Mouse (Mus musculus): ENCODE data around the gene Usp25. TPM values are rescaled to one million over a fixed set of nuclear protein-coding genes. Genes with fewer than 3 reads are reported as not detected.

Usp25 gene
- polyA plus RNA-seq, 1 experiment from 2014 or later = 27.4 TPM

DNA sequence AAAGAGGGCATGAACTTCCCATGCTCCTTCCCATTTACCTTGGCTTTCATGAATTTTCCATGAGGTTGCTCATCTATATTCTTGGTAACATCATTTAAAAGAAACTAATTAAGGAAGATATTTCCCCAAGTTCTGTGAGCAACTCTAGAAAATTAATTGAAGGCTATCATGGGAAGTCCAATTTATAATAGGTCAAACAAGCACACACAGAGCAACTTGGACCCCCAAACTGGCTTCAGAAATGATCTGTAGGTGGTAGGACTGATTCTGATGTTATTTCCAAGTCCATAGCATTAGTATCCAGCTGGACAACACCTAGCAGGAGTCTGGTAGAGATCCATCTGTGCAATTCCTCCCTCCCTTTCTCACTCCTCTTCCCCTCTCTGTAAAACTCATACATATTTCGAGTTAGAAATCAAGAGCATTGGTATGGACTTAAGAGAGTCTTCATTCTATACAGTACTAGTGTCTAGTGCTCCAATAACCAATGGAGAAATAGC lies 139.8 kb downstream of the Usp25 start:
- Histone ChIP-seq H3K9ac (no peak overlapping the region), H3K27ac (no peak overlapping the region), H3K36me3 (no peaks in the 10 kb centered on the region), H3K4me1 (no peaks in the 10 kb centered on the region), H3K4me2 (replicated peaks) (no peak overlapping the region), H3K27me3 (no peaks in the 10 kb centered on the region), H3K9me3 (no peaks in the 10 kb centered on the region), H3K4me3 (no peak overlapping the region)
- no peak for ATAC-seq (ENCODE audit: insufficient number of reproducible peaks, insufficient read depth, low FRiP score, low TSS enrichment)
- 59% methylated on average over 1 of the region's 1 CpGs for WGBS

DNA sequence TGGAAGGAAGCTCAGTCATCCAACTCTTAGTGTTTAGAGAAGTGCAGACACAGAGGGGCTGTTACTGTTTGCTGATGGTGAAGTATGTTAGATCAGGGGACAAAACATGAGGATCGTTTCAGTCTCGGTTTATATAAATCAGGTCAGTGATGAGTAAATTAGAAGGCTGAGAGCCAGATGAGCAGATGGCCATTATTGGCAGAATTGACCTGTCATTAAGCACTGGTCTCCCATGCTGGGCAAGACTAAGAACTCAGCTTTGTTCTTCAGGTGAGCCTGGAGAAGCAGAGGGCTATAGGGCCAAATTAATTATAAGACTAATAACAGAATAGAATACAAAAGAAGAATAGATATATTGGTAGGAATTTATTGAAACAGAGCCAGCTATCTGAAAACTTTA lies 140.3 kb downstream of the Usp25 start:
- H3K9ac ChIP-seq = no peak overlapping the region
- WGBS = 82% methylated on average over 2 of the region's 2 CpGs
- ATAC-seq (ENCODE audit: insufficient number of reproducible peaks, insufficient read depth, low FRiP score, low TSS enrichment) = no peak

GRCm38 (mm10) chr16:77154831-77155230 lies 141.3 kb downstream of the Usp25 start:
- no peaks in the 10 kb centered on the region for H3K9me3 ChIP-seq
- ATAC-seq (ENCODE audit: insufficient number of reproducible peaks, insufficient read depth, low FRiP score, low TSS enrichment) = no peak
- H3K36me3 ChIP-seq = no peaks in the 10 kb centered on the region
- H3K27me3 ChIP-seq = no peaks in the 10 kb centered on the region
- WGBS = 83% methylated on average over 1 of the region's 1 CpGs
- no peak overlapping the region for H3K4me3 ChIP-seq
- H3K4me2 ChIP-seq (replicated peaks) = no peak overlapping the region
- no peak overlapping the region for H3K27ac ChIP-seq
- H3K4me1 ChIP-seq = no peaks in the 10 kb centered on the region
- H3K9ac ChIP-seq = no peak overlapping the region

More for the DNA sequence above, 140.3 kb downstream of the Usp25 start:
- Histone ChIP-seq H3K27me3 (no peaks in the 10 kb centered on the region), H3K36me3 (no peaks in the 10 kb centered on the region), H3K27ac (no peak overlapping the region), H3K4me1 (no peaks in the 10 kb centered on the region), H3K4me2 (replicated peaks) (no peak overlapping the region), H3K9me3 (no peaks in the 10 kb centered on the region), H3K4me3 (no peak overlapping the region)
